Mouse (Mus musculus) E14TG2a.4 (cell line): ENCODE results near the gene Adamts2.

Experiments
- H3K27me3 ChIP-seq: 2 replicates; pipeline ENCODE4 v1.6.1; 2014; ENCODE audit warnings: low read length, control low read depth; ENCODE audit not compliant: insufficient read depth
- H3K36me3 ChIP-seq: 2 replicates; pipeline ENCODE4 v1.6.1; 2014; ENCODE audit warnings: low read length, control low read depth; ENCODE audit not compliant: insufficient read depth
- H3K4me1 ChIP-seq: replicated peaks from 2 replicates; pipeline ENCODE4 v1.6.1; 2014; ENCODE audit warnings: low read depth, low read length, control low read depth
- H3K4me3 ChIP-seq: replicated peaks from 2 replicates; pipeline ENCODE4 v1.5.1; 2014; ENCODE audit warnings: mild to moderate bottlenecking, low read length
- H3K9me3 ChIP-seq: 2 replicates; pipeline ENCODE4 v1.6.1; 2014; ENCODE audit warnings: low read length, control low read depth
- CTCF ChIP-seq: conservative IDR thresholded peaks from 2 replicates; pipeline ENCODE4 v1.5.1; 2014; ENCODE audit warnings: low read length
- NANOG ChIP-seq: IDR thresholded peaks from 2 replicates; pipeline ENCODE4 v1.6.1; 2014; ENCODE audit warnings: borderline replicate concordance, low read length, mixed read lengths
- POU5F1 ChIP-seq: IDR thresholded peaks from 2 replicates; pipeline ENCODE4 v1.6.1; 2014; ENCODE audit warnings: low read length, borderline replicate concordance

The Adamts2 gene

GRCm38 (mm10) chr11:50736548-50736947 is 134.7 kb downstream of the Adamts2 start:
- Histone ChIP-seq H3K27me3 (peaks cover 3% of the 10 kb centered on the region; the same call in 1 of the 2 replicates), H3K9me3 (no peaks in the 10 kb centered on the region), H3K36me3 (no peaks in the 10 kb centered on the region), H3K4me1 (no peaks in the 10 kb centered on the region), H3K4me3 (no peak overlapping the region)
- TF ChIP-seq NANOG (no peak), POU5F1 (no peak), CTCF (no peak)

DNA sequence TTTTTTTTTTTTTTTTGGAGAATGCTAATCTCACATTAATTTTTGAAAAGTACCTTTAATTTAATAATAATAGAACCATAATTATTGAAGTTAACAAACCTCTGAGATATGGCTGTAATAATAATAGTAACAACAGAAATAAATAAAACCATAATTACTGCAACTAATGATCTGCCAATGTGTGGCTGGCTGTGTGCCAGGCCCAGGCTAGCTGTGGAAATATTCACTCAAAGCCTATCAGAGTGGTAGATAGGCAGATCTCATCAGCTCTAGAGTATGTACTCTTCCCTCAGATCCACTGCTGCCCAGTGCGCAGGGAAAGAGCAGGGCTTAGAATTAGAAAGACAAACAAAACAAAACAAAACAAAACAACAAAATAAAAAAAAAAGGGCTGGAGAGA is 136.6 kb downstream of the Adamts2 start:
- Histone ChIP-seq H3K36me3 (no peaks in the 10 kb centered on the region), H3K4me1 (no peaks in the 10 kb centered on the region), H3K4me3 (no peak overlapping the region), H3K27me3 (peaks cover 3% of the 10 kb centered on the region; the same call in 1 of the 2 replicates), H3K9me3 (no peaks in the 10 kb centered on the region)
- TF ChIP-seq CTCF (no peak), NANOG (no peak), POU5F1 (no peak)

GRCm38 (mm10) chr11:50739453-50739852 is 137.6 kb downstream of the Adamts2 start:
- no peaks in the 10 kb centered on the region for H3K4me1 ChIP-seq
- TF ChIP-seq CTCF = no peak
- no peak for TF ChIP-seq NANOG
- no peak for TF ChIP-seq POU5F1

DNA sequence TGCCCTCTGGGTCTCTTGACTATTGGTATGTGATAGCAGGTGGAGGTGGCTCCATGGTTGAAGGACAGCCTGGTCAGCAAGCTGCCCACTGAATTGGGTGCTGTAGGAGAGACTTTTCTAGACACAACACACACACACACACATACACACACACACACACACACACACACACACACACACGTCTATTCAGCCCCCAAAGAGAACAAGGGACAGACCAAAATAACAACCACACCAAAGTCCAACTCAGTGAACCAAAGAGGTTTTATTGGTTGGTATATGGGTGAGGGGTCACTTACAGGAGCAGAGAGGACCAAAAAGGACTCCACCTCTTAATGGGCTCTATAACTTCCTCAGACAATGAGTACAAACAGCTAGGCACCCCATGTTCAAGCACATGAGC is 140.3 kb downstream of the Adamts2 start:
- H3K4me1 ChIP-seq = no peaks in the 10 kb centered on the region
- peaks cover 7% of the 10 kb centered on the region for H3K27me3 ChIP-seq
- H3K36me3 ChIP-seq = no peaks in the 10 kb centered on the region
- TF ChIP-seq POU5F1 (no peak), NANOG (no peak), CTCF (no peak)
- H3K9me3 ChIP-seq = no peaks in the 10 kb centered on the region
- H3K4me3 ChIP-seq = no peak overlapping the region

More at GRCm38 (mm10) chr11:50739453-50739852, 137.6 kb downstream of the Adamts2 start:
- Histone ChIP-seq H3K9me3 (no peaks in the 10 kb centered on the region), H3K27me3 (peaks cover 3% of the 10 kb centered on the region; the same call in 1 of the 2 replicates), H3K36me3 (no peaks in the 10 kb centered on the region), H3K4me3 (no peak overlapping the region)

DNA sequence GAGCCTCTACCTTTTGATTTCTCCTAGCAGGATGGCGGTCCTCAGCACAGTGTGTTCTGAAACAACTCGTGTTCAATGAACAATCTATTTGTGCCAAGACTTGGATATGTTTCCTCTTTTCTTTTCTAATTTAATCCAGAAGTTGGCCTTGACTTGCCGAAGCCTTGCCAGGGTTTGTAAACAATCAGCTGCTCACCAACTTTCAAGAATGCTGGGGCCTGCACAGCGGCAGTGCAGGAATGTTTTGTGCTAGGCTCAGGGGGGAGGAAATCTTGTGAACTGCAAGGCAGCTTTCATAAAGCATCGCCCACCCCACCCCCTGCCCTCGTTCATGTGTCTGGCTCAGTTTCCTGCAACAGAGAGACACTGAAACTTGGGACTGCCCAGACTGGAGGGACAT is 143.1 kb downstream of the Adamts2 start:
- H3K27me3 ChIP-seq = peaks cover 4% of the 10 kb centered on the region; the same call in 1 of the 2 replicates
- 0 out of 2 replicates have a peak, but pooled peaks cover under 1% of the 10 kb centered on the region for H3K4me1 ChIP-seq
- no peaks in the 10 kb centered on the region for H3K9me3 ChIP-seq
- no peaks in the 10 kb centered on the region for H3K36me3 ChIP-seq
- no peak overlapping the region for H3K4me3 ChIP-seq
- TF ChIP-seq CTCF = no peak
- no peak for TF ChIP-seq POU5F1
- no peak for TF ChIP-seq NANOG

DNA sequence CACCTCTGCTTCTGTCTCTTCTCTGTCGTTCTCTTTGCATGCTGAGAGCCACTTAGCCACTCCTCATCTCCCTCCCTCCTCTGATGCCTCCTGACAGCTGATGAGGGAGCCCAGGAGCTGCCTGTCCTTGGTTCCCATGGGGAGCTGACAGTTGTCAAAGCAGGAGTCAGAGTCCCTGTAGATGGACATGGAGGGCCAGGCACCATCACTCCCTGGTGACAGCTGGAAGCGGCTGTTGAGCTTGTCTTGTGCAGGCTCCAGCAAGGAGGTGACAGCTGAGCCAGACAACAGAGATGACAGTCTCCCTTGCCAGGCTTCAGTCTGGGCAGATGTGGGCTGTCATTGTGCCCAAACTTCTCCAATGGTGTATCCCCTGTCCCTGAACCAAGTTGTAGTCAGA is 144.6 kb downstream of the Adamts2 start:
- no peak for TF ChIP-seq NANOG
- no peak for TF ChIP-seq POU5F1
- no peak for TF ChIP-seq CTCF
- peaks cover 4% of the 10 kb centered on the region; the same call in 1 of the 2 replicates for H3K27me3 ChIP-seq
- peaks cover 15% of the 10 kb centered on the region for H3K4me1 ChIP-seq
- H3K36me3 ChIP-seq = no peaks in the 10 kb centered on the region
- no peaks in the 10 kb centered on the region for H3K9me3 ChIP-seq
- H3K4me3 ChIP-seq = no peak overlapping the region

GRCm38 (mm10) chr11:50750983-50751585 is 149.2 kb downstream of the Adamts2 start:
- Histone ChIP-seq H3K4me1 (peaks cover 17% of the 10 kb centered on the region), H3K27me3 (no peaks in the 10 kb centered on the region; the same call in 1 of the 2 replicates), H3K36me3 (no peaks in the 10 kb centered on the region), H3K4me3 (no peak overlapping the region), H3K9me3 (no peaks in the 10 kb centered on the region)
- TF ChIP-seq NANOG = no peak
- no peak for TF ChIP-seq CTCF
- no peak for TF ChIP-seq POU5F1

GRCm38 (mm10) chr11:50757741-50758140 is 155.9 kb downstream of the Adamts2 start:
- Histone ChIP-seq H3K4me3 (peak overlapping the region; percentile 48; the same call in 1 of the 2 replicates), H3K9me3 (no peaks in the 10 kb centered on the region), H3K36me3 (no peaks in the 10 kb centered on the region), H3K4me1 (peaks cover 14% of the 10 kb centered on the region), H3K27me3 (0 out of 2 replicates have a peak, but pooled peaks cover 3% of the 10 kb centered on the region)
- TF ChIP-seq CTCF (peak; percentile 67), NANOG (no peak), POU5F1 (no peak)
